Mouse (Mus musculus): ENCODE measurements around the gene Nbea.

Gene Nbea

DNA sequence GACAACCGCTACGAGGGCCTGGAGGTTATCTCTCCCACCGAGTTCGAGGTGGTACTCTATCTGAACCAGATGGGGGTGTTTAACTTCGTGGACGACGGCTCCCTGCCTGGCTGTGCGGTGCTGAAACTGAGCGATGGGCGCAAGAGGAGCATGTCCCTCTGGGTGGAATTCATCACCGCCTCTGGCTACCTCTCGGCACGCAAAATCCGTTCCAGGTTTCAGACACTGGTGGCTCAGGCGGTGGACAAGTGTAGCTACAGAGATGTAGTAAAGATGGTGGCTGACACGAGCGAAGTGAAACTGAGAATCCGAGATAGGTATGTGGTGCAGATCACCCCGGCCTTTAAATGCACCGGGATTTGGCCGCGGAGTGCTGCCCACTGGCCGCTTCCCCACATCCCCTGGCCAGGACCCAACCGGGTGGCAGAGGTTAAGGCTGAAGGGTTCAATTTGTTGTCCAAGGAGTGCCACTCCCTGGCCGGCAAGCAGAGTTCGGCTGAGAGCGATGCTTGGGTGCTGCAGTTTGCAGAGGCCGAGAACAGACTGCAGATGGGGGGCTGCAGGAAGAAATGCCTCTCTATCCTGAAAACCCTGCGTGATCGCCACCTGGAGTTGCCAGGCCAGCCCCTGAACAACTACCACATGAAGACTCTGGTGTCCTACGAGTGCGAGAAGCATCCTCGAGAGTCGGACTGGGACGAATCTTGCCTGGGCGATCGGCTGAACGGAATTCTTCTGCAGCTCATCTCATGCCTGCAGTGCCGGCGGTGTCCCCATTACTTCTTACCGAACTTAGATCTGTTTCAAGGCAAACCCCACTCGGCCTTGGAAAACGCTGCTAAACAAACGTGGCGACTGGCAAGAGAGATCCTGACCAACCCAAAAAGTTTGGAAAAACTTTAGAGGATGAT, 400.1 kb downstream of the Nbea start:
- peak; percentile 37 for DNase-seq (ENCODE audit: low read depth, low spot score)

DNA sequence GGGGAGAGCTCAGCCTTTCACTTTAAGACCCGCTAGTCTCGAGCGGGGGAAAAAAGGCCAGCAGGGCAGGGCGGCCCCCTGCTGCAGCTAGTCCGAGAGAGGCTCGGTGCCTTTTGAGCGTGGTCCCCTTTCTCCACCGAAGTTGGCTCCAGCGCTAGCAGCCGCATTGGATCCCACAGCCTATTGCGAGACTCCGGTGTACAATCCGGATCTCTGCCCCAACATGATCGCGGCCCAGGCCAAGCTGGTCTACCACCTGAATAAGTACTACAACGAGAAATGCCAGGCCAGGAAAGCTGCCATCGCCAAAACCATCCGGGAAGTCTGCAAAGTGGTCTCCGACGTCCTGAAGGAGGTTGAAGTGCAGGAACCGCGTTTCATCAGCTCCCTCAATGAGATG, 400.7 kb downstream of the Nbea start:
- DNase-seq (ENCODE audit: low read depth, low spot score) = peak; percentile 27

- DNase-seq (ENCODE audit: low read depth, low spot score) = no peak
These were observed 401.3 kb downstream of the Nbea start, which contains the start of gene Mab21l1 for GRCm38 (mm10) chr3:55782056-55782687. Gene Mab21l1, plus strand, starts transcription at chr3:55782510.

- DNase-seq (ENCODE audit: low read depth, low spot score) = peak; percentile 10
These were observed 402.0 kb downstream of the Nbea start for GRCm38 (mm10) chr3:55781429-55782055.

- peak; percentile 39 for DNase-seq (ENCODE audit: low read depth, low spot score)
These were observed 403.1 kb downstream of the Nbea start for GRCm38 (mm10) chr3:55780120-55781070.

GRCm38 (mm10) chr3:55778764-55779730, 404.5 kb downstream of the Nbea start:
- no peak for DNase-seq (ENCODE audit: low read depth, low spot score)

GRCm38 (mm10) chr3:55777501-55777900, 406.0 kb downstream of the Nbea start:
- DNase-seq (ENCODE audit: low read depth, low spot score) = no peak

DNA sequence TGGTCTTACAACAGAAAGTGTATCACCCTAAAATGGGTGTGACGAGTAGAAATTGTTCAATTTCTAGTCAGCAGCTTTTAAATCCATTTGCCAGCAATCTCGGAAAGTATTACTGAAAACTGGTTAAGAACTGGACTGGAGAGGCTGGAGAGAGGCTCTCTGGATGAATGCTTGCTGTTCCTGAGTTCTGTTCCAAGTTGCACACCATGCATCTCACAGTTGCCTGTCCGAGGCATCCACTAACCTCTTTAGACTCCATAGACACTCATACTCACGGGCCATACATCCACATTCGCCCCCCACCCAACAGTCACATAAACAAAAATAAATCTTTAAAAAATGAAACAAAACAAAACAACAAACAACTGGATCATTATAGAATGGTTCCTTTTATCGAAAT, 407.7 kb downstream of the Nbea start:
- no peak for DNase-seq (ENCODE audit: low read depth, low spot score)

DNA sequence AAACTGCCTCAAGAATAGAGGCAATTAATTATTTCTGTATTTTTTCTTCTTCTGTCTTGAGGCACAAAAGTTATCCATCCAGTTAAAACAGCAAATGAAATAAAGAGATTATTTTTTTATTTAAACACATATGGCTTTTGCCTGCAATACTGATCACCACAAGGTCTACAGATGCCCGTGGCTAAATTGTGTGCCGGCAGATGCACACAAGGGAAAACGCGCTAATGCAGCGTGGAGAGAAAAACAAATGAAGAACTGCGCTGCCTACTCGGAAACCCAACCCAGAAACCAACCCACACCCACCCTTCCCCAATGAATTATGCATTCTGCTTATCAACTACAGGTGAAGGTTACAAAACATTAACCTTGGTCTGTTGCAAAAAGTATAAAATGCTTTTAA, 408.3 kb downstream of the Nbea start:
- no peak for DNase-seq (ENCODE audit: low read depth, low spot score)

DNA sequence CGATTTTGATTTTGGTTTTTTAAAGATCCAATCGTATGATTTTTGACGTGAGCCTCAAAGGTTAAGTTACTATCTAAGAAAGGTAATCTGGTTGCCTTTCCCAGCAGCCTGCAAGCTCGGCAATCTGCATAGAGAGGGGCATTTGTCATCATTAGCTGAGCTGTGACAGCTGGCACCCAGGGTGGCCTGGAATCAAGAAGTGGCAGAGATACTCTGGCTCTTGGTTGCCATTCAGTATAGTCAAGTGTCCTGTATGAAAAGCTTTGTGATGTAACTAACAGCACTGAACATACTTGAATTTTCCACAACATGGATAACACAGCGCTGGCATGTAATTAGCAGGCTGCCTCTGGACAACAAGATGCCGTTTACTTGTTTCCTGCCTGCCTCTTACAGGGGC, 409.3 kb downstream of the Nbea start:
- DNase-seq (ENCODE audit: low read depth, low spot score) = no peak

DNA sequence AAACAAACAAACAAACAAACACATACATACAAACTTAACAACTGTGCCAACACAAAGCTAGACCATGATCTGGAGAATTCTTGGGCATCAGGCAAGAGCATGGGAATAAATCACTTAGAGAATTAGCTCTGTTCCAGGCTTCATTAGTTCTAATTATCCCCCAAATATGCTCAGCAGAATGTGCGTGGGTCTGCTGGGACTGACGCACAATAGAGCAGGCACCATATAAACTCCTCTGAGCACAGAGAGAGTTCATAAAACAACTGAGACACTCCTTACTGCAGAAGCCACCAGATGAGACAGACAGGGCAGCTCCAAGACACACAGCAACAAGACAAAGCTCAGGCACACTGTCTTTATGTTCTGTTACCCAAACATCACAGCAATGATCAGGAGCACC, 414.2 kb downstream of the Nbea start:
- DNase-seq (ENCODE audit: low read depth, low spot score) = no peak

DNA sequence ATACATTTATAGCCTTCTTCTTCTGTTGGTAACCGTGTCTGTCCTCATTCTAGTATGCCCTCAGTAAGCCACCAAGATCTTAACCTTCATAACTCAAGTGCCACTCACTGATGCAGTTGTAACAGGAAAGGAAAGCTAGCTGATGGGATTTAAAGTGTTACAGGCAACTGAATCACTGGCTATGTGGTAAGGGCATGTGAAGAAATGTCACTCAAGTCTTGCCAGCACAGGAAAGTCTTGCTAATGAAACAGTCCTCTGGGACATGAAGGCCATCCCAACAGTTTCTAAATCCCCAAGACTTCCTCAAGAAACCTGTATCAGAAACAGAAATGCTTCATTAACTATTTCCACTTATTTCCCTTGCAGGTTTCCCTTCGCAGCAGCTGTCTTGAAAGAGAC, 414.8 kb downstream of the Nbea start:
- no peak for DNase-seq (ENCODE audit: low read depth, low spot score)

DNA sequence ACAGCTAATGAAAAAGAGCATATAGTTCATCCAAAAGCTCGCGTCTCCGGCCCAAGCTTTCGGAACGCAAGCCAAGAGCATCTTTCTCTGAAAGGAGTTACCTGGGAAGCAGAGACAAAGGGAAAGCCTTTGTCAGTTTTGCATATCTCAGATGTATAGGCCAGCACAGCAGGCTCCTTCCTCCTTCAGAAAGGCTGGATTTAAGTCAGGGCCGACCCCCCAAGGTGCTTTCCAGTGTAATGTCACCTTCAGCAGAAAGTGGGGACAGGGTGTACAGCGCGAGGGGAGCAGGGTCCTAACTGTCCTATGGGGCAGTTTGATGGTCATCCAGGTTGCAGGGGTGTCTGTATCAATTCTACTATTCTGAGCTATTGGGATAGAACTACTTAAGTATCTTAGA, 419.9 kb downstream of the Nbea start:
- DNase-seq (ENCODE audit: low read depth, low spot score) = peak; percentile 93

- no peak for DNase-seq (ENCODE audit: low read depth, low spot score)
These were observed 425.2 kb downstream of the Nbea start for GRCm38 (mm10) chr3:55758297-55758696.

DNA sequence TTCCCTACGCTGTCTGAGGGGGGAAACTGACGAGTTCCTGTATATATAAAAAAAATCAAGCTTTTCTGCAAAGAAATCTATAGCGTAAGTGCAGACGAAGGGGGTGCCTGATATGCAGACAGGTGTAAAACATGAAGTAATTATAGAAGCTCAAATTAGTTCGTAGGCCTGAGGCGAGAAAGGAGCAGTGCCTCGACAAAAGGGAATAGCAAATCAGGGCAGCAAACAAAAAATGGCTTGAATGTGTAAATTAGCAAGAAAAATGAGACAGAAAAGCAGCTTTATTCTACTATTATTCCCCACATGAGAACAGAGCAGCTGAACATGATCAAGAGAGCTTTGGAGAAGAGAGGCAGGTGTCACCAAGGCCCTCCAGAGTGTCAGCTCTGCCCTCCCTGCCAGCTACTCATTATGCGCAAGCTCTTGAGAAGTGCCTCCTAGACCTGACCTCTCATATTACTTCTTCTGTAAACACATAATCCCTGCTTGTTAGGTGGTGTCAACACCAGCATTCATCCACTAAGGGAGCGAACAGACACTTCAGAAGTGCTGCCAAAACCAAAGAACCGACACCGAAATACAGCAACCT, 426.8 kb downstream of the Nbea start:
- no peak for DNase-seq (ENCODE audit: low read depth, low spot score)

- no peak for DNase-seq (ENCODE audit: low read depth, low spot score)
These were observed 427.5 kb downstream of the Nbea start for GRCm38 (mm10) chr3:55755805-55756601.

DNA sequence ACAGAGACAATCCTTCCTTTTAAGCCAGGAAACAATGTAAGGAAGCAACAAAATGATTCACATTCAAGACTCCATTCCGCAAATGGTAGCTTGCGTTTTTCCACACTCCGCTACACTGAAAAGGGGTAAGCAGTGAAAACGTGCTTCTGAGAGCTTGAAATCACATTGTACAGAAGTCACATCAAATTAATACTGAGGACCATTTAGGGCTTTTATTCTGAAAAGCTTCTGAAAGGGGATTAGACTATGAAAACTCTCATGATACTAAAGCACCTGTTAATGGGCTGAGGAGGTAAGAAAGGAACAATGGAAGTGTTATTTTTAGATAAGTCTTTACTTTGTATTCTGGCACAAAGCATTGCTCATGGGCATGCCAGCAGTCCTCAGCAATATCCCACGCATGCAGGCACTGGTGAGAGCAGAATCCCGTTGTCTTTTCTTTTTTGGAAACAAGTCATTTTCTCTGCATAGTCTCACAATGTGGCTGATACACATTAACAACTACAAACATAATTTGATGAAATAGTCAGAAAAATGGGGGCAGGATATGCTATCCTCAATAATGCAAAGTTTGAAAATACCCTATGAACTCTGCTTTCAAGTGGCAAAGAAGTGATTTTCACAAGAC, 428.4 kb downstream of the Nbea start:
- DNase-seq (ENCODE audit: low read depth, low spot score) = no peak

DNA sequence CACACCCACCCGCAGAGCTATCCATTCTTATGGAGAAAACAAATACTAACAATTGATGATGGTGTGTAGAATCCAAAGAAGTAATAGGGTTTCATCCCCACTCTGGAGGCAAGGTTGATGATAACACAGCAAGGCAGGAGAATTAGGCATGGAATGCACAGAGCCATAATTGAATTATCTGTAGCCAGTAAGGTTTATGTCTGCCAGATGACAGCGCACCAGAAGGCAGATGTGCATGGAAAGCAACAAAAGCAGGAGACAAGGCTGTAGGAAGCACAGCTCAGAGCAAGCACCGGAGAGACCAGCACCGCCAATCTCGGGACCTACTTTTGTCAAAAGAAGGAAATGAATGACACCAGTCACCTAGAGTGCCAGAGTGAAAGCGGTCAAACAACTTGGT, 429.6 kb downstream of the Nbea start:
- no peak for DNase-seq (ENCODE audit: low read depth, low spot score)

DNA sequence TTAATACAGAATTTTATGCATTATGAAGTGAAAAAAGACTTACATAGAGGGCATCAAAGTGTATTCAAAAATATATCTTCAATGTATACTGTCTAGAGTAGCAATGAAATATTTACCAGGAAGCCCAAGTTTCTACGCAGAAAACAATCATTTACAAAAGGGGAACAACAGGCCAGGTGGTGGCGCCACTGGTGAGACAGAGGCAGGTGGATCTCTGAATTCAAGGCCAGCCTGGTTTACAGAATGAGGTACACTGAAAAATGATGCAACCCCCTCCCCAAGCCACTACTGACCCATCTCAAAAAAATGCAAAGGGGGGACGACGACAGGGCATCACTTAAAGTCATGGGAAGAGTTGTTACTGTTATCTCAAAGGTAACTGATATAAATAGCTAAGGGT, 430.9 kb downstream of the Nbea start:
- no peak for DNase-seq (ENCODE audit: low read depth, low spot score)

Measured in R1 (cell line).